ENCODE assay signal across 20 mouse cellular contexts in the genomic region with DNA sequence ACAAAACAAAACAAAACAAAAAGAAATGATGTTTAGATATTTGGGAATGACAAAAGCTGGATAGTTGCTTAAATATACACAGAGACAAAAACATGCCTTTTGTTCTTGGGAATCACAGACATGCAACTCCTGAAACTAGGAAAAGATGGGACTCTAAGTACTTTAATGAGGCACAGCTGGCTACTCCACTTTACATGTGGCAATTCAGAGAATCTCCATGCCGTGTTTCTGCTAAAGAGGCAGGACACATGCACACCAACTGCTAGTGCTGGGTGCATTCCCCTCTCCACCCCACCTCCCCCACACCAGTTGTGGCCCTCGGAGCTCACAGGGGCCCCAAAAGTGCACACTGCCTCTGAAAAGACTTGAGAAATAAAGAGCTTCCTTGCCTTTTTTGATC. TPM values are rescaled to one million over a fixed set of nuclear protein-coding genes. Genes with fewer than 3 reads are reported as not detected.
A peak's percentile ranks its signal among the peaks of the same experiment; 100 is the strongest.
DNase-seq lines count a peak whose midpoint lies in the region; ATAC-seq and TF ChIP-seq lines count a peak whose summit lies in the region.
"Had no signal": no experiment of that assay in that cellular context is flagged by ENCODE, and none has a peak within 500 bp of the region (broad histone marks: within the 10 kb centered on the region; RNA-seq: fewer than 3 reads in every experiment).

No protein-coding gene starts in this region.

- H3K4me3 ChIP-seq in embryonic facial prominence, embryonic 13.5 days: no peak overlapping the region
- no peak overlapping the region for H3K4me3 ChIP-seq in limb, embryonic 14.5 days (replicated peaks; ENCODE audit: low read length)
- H3K4me3 ChIP-seq: embryonic facial prominence, embryonic 15.5 days; gastrocnemius, adult 2 months; hindbrain, embryonic 12.5 days; hindbrain, embryonic 15.5 days had no signal

- H3K4me1 ChIP-seq in embryonic facial prominence, embryonic 13.5 days: peaks cover 4% of the 10 kb centered on the region; the same call in 1 of the 2 replicates
- no peaks in the 10 kb centered on the region for H3K4me1 ChIP-seq in limb, embryonic 14.5 days (ENCODE audit: control insufficient read depth, insufficient read depth, low read length)
- H3K4me1 ChIP-seq: hindbrain, embryonic 12.5 days; hindbrain, embryonic 15.5 days had no signal

- TF ChIP-seq POLR2A in limb, embryonic 14.5 days (IDR thresholded peaks at IDR 0.05; ENCODE audit: borderline replicate concordance, extremely low read depth, insufficient read depth, insufficient read length): no peak

- 0 out of 2 replicates have a peak, but pooled peaks cover 8% of the 10 kb centered on the region for H3K9me3 ChIP-seq in embryonic facial prominence, embryonic 13.5 days
- peaks cover 7% of the 10 kb centered on the region; the same call in 1 of the 2 replicates for H3K9me3 ChIP-seq in limb, embryonic 14.5 days (ENCODE audit: control insufficient read depth, low read length)
- H3K9me3 ChIP-seq: embryonic facial prominence, embryonic 15.5 days; hindbrain, embryonic 12.5 days; hindbrain, embryonic 15.5 days had no signal

- ATAC-seq in embryonic facial prominence, embryonic 13.5 days (ENCODE audit: insufficient number of reproducible peaks, insufficient read depth, low FRiP score, low TSS enrichment, low read depth): no peak
- no peak for ATAC-seq in limb, embryonic 14.5 days (ENCODE audit: low FRiP score, low read depth)
- ATAC-seq: CD4-positive, CD25-positive, alpha-beta regulatory T cell, adult 4 months; forebrain, embryonic 14.5 days; forebrain, postnatal 0 days had no signal

- H3K4me2 ChIP-seq in embryonic facial prominence, embryonic 13.5 days: no peak overlapping the region
- H3K4me2 ChIP-seq in limb, embryonic 14.5 days (replicated peaks; ENCODE audit: low read depth, low read length, severe bottlenecking): no peak overlapping the region
- H3K4me2 ChIP-seq: embryonic facial prominence, embryonic 15.5 days; heart, embryonic 11.5 days; hindbrain, embryonic 12.5 days; hindbrain, embryonic 15.5 days had no signal

- no peaks in the 10 kb centered on the region for H3K27me3 ChIP-seq in embryonic facial prominence, embryonic 13.5 days
- no peaks in the 10 kb centered on the region for H3K27me3 ChIP-seq in limb, embryonic 14.5 days (ENCODE audit: control insufficient read depth, insufficient read depth, low read length)
- H3K27me3 ChIP-seq: embryonic facial prominence, embryonic 15.5 days; hindbrain, embryonic 12.5 days; hindbrain, embryonic 15.5 days had no signal

- WGBS in embryonic facial prominence, embryonic 13.5 days: 22% methylated on average over 2 of the region's 2 CpGs
- 35% methylated on average over 2 of the region's 2 CpGs for WGBS in limb, embryonic 14.5 days

- no peaks in the 10 kb centered on the region for H3K36me3 ChIP-seq in embryonic facial prominence, embryonic 13.5 days
- H3K36me3 ChIP-seq in limb, embryonic 14.5 days (ENCODE audit: control insufficient read depth, insufficient read depth, low read length): no peaks in the 10 kb centered on the region
- H3K36me3 ChIP-seq: embryonic facial prominence, embryonic 15.5 days; hindbrain, embryonic 12.5 days; hindbrain, embryonic 15.5 days had no signal

- intact Hi-C loops in left cerebral cortex, postnatal 4 days (cut with DNase I): no loop called here

- peak; percentile 10 for DNase-seq in thymus, postnatal 14 days
- DNase-seq in thymus, postnatal 25 days: no peak
- peak; percentile 30 for DNase-seq in limb, embryonic 14.5 days (ENCODE audit: low spot score)
- no peak for DNase-seq in left cerebral cortex, postnatal 4 days
- no peak for DNase-seq in layer of hippocampus, adult 9-11 months
- DNase-seq: adrenal gland, adult 2 months; adrenal gland, postnatal 25 days; cerebellum, adult 11-12 months; cerebellum, adult 8-10 months; cerebellum, postnatal 14 days; forebrain, postnatal 0 days; gastrocnemius, adult 2 months; gastrocnemius, postnatal 14 days had no signal

- H3K9ac ChIP-seq in embryonic facial prominence, embryonic 13.5 days: no peak overlapping the region
- no peak overlapping the region for H3K9ac ChIP-seq in limb, embryonic 14.5 days (ENCODE audit: low read depth, low read length, severe bottlenecking)
- H3K9ac ChIP-seq: embryonic facial prominence, embryonic 15.5 days; forebrain, postnatal 0 days; hindbrain, embryonic 12.5 days; hindbrain, embryonic 15.5 days had no signal

- peak overlapping the region; percentile 18; the same call in 1 of the 2 replicates for H3K27ac ChIP-seq in embryonic facial prominence, embryonic 13.5 days
- H3K27ac ChIP-seq in limb, embryonic 14.5 days (replicated peaks; ENCODE audit: low read depth, low read length): no peak overlapping the region
- H3K27ac ChIP-seq: embryonic facial prominence, embryonic 15.5 days; gastrocnemius, adult 2 months; hindbrain, embryonic 12.5 days; hindbrain, embryonic 15.5 days had no signal

RNA-seq across cellular contexts. Expression of a gene that starts 58.6 kb away (rescaled TPM):
- 501 and 535 TPM in 2 replicates for polyA plus RNA-seq in embryonic facial prominence, embryonic 13.5 days (2015; fragmentation: Nextera tagmentation; extraction: Ambion mirVana)
- 484 and 506 TPM in 2 replicates for polyA plus RNA-seq in limb, embryonic 14.5 days (2012; rRNA removed)
- 686 and 769 TPM in 2 replicates for polyA plus RNA-seq in limb, embryonic 14.5 days (2014; fragmentation: Nextera tagmentation; extraction: Ambion mirVana)
- total RNA-seq in left cerebral cortex, postnatal 4 days (2021): 100 to 1,000 TPM; 619 to 641 TPM

Comparison
In these comparisons a context has a peak if more than half of its experiments do, and no peak if none do; other contexts are left out.
1. DNase-seq: peak in thymus, postnatal 14 days (single experiment) and limb, embryonic 14.5 days (single experiment); none in thymus, postnatal 25 days (single experiment), left cerebral cortex, postnatal 4 days (single experiment) and layer of hippocampus, adult 9-11 months (single experiment).